Mouse (Mus musculus): Measurements from ENCODE around the gene Gpc4. TPM values are rescaled to one million over a fixed set of nuclear protein-coding genes. Genes with fewer than 3 reads are reported as not detected.

Gpc4 gene
- polyA plus RNA-seq, 1 experiment from 2014 or later: 102 TPM

DNA sequence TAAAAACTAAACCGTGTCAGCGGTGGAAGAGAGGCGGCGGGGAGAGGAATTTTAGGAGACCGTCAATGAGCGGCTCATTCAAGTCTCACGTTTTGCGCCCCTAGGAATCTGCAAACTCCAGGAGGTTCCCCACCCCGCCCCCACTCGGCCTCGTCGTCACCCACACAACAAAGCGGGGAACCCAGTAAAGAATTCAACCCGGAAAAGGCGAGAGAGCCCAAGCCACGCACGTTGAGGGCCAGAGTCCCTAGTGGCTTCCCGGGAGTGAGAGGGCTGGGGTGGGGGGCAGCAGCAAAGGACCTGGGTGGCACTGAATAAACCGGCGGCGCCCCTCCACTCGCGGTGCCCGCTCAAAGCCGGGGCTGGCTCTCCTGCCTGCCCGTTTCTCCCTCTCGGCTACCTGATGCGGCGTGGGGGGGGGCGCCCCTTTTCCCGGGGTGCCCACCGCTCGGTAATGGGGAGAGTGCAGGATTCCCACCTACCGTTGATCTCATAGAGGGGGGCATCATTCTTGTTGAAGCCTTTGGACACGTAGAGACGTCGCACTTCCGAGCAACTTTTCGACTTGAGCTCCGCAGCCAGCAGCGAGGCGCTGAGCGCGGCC, 816 bp downstream of the Gpc4 start:
- Histone ChIP-seq H3K4me3 (peak overlapping the region; percentile 59), H3K27me3 (peaks cover 4% of the 10 kb centered on the region; the same call in 1 of the 2 replicates), H3K4me2 (peak overlapping the region; percentile 51), H3K9ac (peak overlapping the region; percentile 65), H3K4me1 (peaks cover 5% of the 10 kb centered on the region; the same call in 1 of the 2 replicates), H3K27ac (peak overlapping the region; percentile 84), H3K36me3 (no peaks in the 10 kb centered on the region), H3K9me3 (no peaks in the 10 kb centered on the region)
- 18% methylated on average over 39 of the region's 44 CpGs for WGBS
- no peak for ATAC-seq (ENCODE audit: insufficient number of reproducible peaks, low FRiP score, low TSS enrichment, low read depth)

- H3K27ac ChIP-seq: peak overlapping the region; percentile 84; the same call in 1 of the 2 replicates
Observed at GRCm38 (mm10) chrX:52163418-52164133, 1.5 kb downstream of the Gpc4 start.

GRCm38 (mm10) chrX:52162756-52163155, 2.3 kb downstream of the Gpc4 start:
- no peak overlapping the region for H3K27ac ChIP-seq
- H3K4me1 ChIP-seq: peaks cover 5% of the 10 kb centered on the region; the same call in 1 of the 2 replicates
- no peaks in the 10 kb centered on the region for H3K36me3 ChIP-seq
- peaks cover 4% of the 10 kb centered on the region; the same call in 1 of the 2 replicates for H3K27me3 ChIP-seq
- H3K4me3 ChIP-seq: peak overlapping the region; percentile 59
- no peak for ATAC-seq (ENCODE audit: insufficient number of reproducible peaks, low FRiP score, low TSS enrichment, low read depth)
- peak overlapping the region; percentile 51 for H3K4me2 ChIP-seq
- H3K9me3 ChIP-seq: no peaks in the 10 kb centered on the region
- no peak overlapping the region for H3K9ac ChIP-seq
- 28% methylated on average over 6 of the region's 6 CpGs for WGBS

More at GRCm38 (mm10) chrX:52163418-52164133, 1.5 kb downstream of the Gpc4 start:
- Histone ChIP-seq H3K9me3 (no peaks in the 10 kb centered on the region), H3K4me2 (peak overlapping the region; percentile 51), H3K4me3 (peak overlapping the region; percentile 59), H3K9ac (no peak overlapping the region), H3K36me3 (no peaks in the 10 kb centered on the region), H3K4me1 (peaks cover 5% of the 10 kb centered on the region; the same call in 1 of the 2 replicates), H3K27me3 (peaks cover 4% of the 10 kb centered on the region; the same call in 1 of the 2 replicates)
- WGBS: 22% methylated on average over 25 of the region's 25 CpGs
- no peak for ATAC-seq (ENCODE audit: insufficient number of reproducible peaks, low FRiP score, low TSS enrichment, low read depth)

GRCm38 (mm10) chrX:52162206-52162605, 2.8 kb downstream of the Gpc4 start:
- no peak for ATAC-seq (ENCODE audit: insufficient number of reproducible peaks, low FRiP score, low TSS enrichment, low read depth)
- 53% methylated on average over 1 of the region's 1 CpGs for WGBS
- no peaks in the 10 kb centered on the region for H3K36me3 ChIP-seq
- no peak overlapping the region for H3K9ac ChIP-seq
- H3K9me3 ChIP-seq: no peaks in the 10 kb centered on the region
- peak overlapping the region; percentile 51; the same call in 1 of the 2 replicates for H3K4me2 ChIP-seq
- peak overlapping the region; percentile 59 for H3K4me3 ChIP-seq
- no peak overlapping the region for H3K27ac ChIP-seq
- peaks cover 4% of the 10 kb centered on the region; the same call in 1 of the 2 replicates for H3K27me3 ChIP-seq
- peaks cover 5% of the 10 kb centered on the region; the same call in 1 of the 2 replicates for H3K4me1 ChIP-seq

- WGBS: 83% methylated on average over 5 of the region's 5 CpGs
- H3K9me3 ChIP-seq: no peaks in the 10 kb centered on the region
- ATAC-seq (ENCODE audit: insufficient number of reproducible peaks, low FRiP score, low TSS enrichment, low read depth): no peak
- no peak overlapping the region for H3K27ac ChIP-seq
- H3K36me3 ChIP-seq: no peaks in the 10 kb centered on the region
- H3K4me2 ChIP-seq: no peak overlapping the region
- H3K27me3 ChIP-seq: peaks cover 4% of the 10 kb centered on the region; the same call in 1 of the 2 replicates
- H3K4me1 ChIP-seq: peaks cover 5% of the 10 kb centered on the region; the same call in 1 of the 2 replicates
- no peak overlapping the region for H3K4me3 ChIP-seq
- H3K9ac ChIP-seq: no peak overlapping the region
Observed at GRCm38 (mm10) chrX:52159621-52160020, 5.4 kb downstream of the Gpc4 start.

- H3K4me1 ChIP-seq: no peaks in the 10 kb centered on the region; the same call in 1 of the 2 replicates
- H3K4me2 ChIP-seq: no peak overlapping the region
- ATAC-seq (ENCODE audit: insufficient number of reproducible peaks, low FRiP score, low TSS enrichment, low read depth): no peak
- no peak overlapping the region for H3K4me3 ChIP-seq
- no peak overlapping the region for H3K27ac ChIP-seq
- no peaks in the 10 kb centered on the region for H3K27me3 ChIP-seq
- no peaks in the 10 kb centered on the region for H3K36me3 ChIP-seq
- WGBS: 86% methylated on average over 7 of the region's 7 CpGs
- H3K9me3 ChIP-seq: no peaks in the 10 kb centered on the region
- H3K9ac ChIP-seq: no peak overlapping the region
Observed at GRCm38 (mm10) chrX:52155408-52155953, 9.6 kb downstream of the Gpc4 start.

DNA sequence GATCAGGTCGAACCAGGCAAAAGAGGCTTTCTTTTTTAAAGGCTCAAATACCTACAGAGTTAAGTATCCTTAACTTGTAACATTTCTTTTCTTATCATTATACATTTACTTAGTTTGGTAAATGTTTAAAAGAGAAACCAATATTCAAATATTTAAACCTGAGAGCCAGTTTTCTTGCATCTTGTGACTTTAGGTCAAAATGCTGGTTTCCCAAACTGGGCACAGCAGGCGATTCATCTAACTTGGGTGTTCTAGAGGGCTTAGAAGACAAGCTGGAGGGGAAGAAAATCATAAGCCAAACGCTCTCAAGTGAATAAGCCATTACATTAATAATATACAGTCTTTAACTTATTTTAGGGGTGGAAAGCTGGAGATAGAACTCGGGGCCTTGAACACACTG, 10.2 kb downstream of the Gpc4 start:
- ATAC-seq (ENCODE audit: insufficient number of reproducible peaks, low FRiP score, low TSS enrichment, low read depth): no peak
- no peaks in the 10 kb centered on the region for H3K27me3 ChIP-seq
- WGBS: 85% methylated on average over 4 of the region's 4 CpGs
- no peaks in the 10 kb centered on the region for H3K9me3 ChIP-seq
- H3K9ac ChIP-seq: no peak overlapping the region
- H3K36me3 ChIP-seq: no peaks in the 10 kb centered on the region
- no peak overlapping the region for H3K4me2 ChIP-seq
- no peak overlapping the region for H3K4me3 ChIP-seq
- H3K4me1 ChIP-seq: no peaks in the 10 kb centered on the region; the same call in 1 of the 2 replicates
- no peak overlapping the region for H3K27ac ChIP-seq

- no peak for ATAC-seq (ENCODE audit: insufficient number of reproducible peaks, low FRiP score, low TSS enrichment, low read depth)
- Histone ChIP-seq H3K27ac (no peak overlapping the region), H3K4me1 (no peaks in the 10 kb centered on the region; the same call in 1 of the 2 replicates), H3K4me3 (no peak overlapping the region), H3K36me3 (no peaks in the 10 kb centered on the region), H3K4me2 (no peak overlapping the region), H3K27me3 (no peaks in the 10 kb centered on the region), H3K9me3 (no peaks in the 10 kb centered on the region), H3K9ac (no peak overlapping the region)
- WGBS: 63% methylated on average over 4 of the region's 4 CpGs
Observed at GRCm38 (mm10) chrX:52153451-52153850, 11.6 kb downstream of the Gpc4 start.

- 65% methylated on average over 5 of the region's 5 CpGs for whole genome bisulfite sequencing
- Histone ChIP-seq H3K4me3 (no peak overlapping the region), H3K9ac (no peak overlapping the region), H3K27ac (no peak overlapping the region), H3K4me1 (no peaks in the 10 kb centered on the region; the same call in 1 of the 2 replicates), H3K4me2 (no peak overlapping the region), H3K9me3 (no peaks in the 10 kb centered on the region), H3K27me3 (no peaks in the 10 kb centered on the region), H3K36me3 (no peaks in the 10 kb centered on the region)
- no peak for ATAC-seq (ENCODE audit: insufficient number of reproducible peaks, low FRiP score, low TSS enrichment, low read depth)
Observed at GRCm38 (mm10) chrX:52152961-52153360, 12.1 kb downstream of the Gpc4 start.

DNA sequence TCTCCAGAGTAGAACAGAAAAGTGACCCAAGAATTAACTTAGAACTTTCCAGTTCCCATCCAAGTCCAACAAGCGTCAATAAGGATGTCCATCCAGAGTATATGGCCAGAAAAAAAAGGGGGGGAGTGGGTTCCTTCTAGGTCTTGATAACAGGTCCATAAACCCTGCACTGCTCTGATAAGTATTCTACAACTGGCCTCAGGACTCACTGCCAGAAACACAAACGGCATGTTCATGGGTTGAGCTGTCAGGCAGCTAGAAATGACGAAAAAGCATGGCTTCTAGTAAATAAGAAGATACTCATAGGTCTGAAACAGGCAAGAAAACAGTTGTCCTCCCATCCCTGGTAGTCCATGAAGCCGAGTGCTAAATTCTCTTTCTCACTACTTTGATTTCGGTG, 13.5 kb downstream of the Gpc4 start:
- H3K4me3 ChIP-seq: no peak overlapping the region
- no peak overlapping the region for H3K27ac ChIP-seq
- no peak overlapping the region for H3K9ac ChIP-seq
- ATAC-seq (ENCODE audit: insufficient number of reproducible peaks, low FRiP score, low TSS enrichment, low read depth): no peak
- no peaks in the 10 kb centered on the region for H3K9me3 ChIP-seq
- no peaks in the 10 kb centered on the region; the same call in 1 of the 2 replicates for H3K4me1 ChIP-seq
- no peaks in the 10 kb centered on the region for H3K27me3 ChIP-seq
- 81% methylated on average over 5 of the region's 5 CpGs for WGBS
- H3K4me2 ChIP-seq: no peak overlapping the region
- no peaks in the 10 kb centered on the region for H3K36me3 ChIP-seq

DNA sequence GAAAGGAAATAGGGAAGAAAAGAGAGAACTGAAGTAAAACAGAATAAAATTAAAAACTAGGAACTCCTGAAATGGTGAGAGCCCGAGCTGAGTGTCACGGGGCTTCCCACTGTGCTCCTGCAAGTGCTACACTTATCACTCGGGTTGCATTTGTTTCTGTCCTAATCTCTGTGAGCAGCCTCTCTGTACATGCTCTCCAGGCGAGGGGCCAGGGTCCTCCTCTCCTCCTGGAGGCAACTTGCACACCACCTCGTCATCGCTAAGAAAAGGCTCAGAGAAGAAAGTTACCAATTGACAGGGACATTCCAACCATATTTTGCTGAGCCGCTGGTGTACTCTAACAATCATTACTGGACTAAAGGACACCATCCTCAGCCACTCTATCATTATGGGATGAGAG, 14.0 kb downstream of the Gpc4 start:
- H3K27ac ChIP-seq: no peak overlapping the region
- H3K4me1 ChIP-seq: no peaks in the 10 kb centered on the region; the same call in 1 of the 2 replicates
- no peak overlapping the region for H3K4me2 ChIP-seq
- ATAC-seq (ENCODE audit: insufficient number of reproducible peaks, low FRiP score, low TSS enrichment, low read depth): no peak
- WGBS: 70% methylated on average over 7 of the region's 7 CpGs
- H3K27me3 ChIP-seq: no peaks in the 10 kb centered on the region
- no peaks in the 10 kb centered on the region for H3K9me3 ChIP-seq
- H3K9ac ChIP-seq: no peak overlapping the region
- no peak overlapping the region for H3K4me3 ChIP-seq
- H3K36me3 ChIP-seq: no peaks in the 10 kb centered on the region

DNA sequence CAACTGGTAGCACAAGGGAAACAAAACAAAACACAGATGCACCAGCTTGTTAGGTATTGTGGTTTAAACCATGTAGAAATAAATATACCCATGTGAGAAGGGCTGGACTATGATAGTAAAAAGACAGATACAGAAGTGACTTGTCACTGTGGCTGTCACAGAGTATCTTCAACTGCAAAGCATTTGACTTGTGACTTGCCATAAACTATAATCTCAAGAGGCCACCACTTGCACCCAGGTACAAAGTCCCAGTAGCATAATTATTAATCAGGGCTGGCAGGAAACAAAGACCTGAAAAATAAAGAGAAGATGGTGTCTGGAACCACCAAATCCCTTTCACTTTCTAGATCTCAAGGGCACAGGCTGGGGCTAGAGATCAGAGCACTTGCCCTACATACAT, 19.5 kb downstream of the Gpc4 start:
- ATAC-seq (ENCODE audit: insufficient number of reproducible peaks, low FRiP score, low TSS enrichment, low read depth): no peak
- Histone ChIP-seq H3K9ac (no peak overlapping the region), H3K4me1 (0 out of 2 replicates have a peak, but pooled peaks cover 3% of the 10 kb centered on the region), H3K27me3 (no peaks in the 10 kb centered on the region), H3K4me2 (no peak overlapping the region), H3K27ac (no peak overlapping the region), H3K9me3 (no peaks in the 10 kb centered on the region), H3K36me3 (no peaks in the 10 kb centered on the region), H3K4me3 (no peak overlapping the region)

Data from limb, embryonic 15.5 days (tissue).